Mouse (Mus musculus) ES-Bruce4 (cell line): ENCODE data around the gene Wdr77. TPM values are rescaled to one million over a fixed set of nuclear protein-coding genes. Genes with fewer than 3 reads are reported as not detected.

Source experiments
- H3K27ac ChIP-seq: 2 replicates; pipeline ENCODE4 v1.5.1; 2012; ENCODE audit warnings: low read length, inconsistent platforms; ENCODE audit not compliant: insufficient read depth
- H3K27me3 ChIP-seq: 2 replicates; pipeline ENCODE4 v1.6.1; 2012; ENCODE audit warnings: mild to moderate bottlenecking, low read length, inconsistent platforms; ENCODE audit not compliant: control insufficient read depth, poor library complexity, insufficient read depth, severe bottlenecking
- H3K36me3 ChIP-seq: 2 replicates; pipeline ENCODE4 v1.6.1; 2012; ENCODE audit warnings: inconsistent platforms, mild to moderate bottlenecking, low read length, moderate library complexity; ENCODE audit not compliant: control insufficient read depth, poor library complexity, insufficient read depth, severe bottlenecking
- H3K4me1 ChIP-seq: one replicate; pipeline ENCODE4 v1.8.1; 2011; ENCODE audit warnings: low read length; ENCODE audit not compliant: control insufficient read depth, insufficient read depth
- H3K4me3 ChIP-seq: 2 replicates; pipeline ENCODE4 v1.5.1; 2011; ENCODE audit warnings: low read depth, mild to moderate bottlenecking, low read length
- H3K9ac ChIP-seq: 2 replicates; pipeline ENCODE4 v1.6.1; 2012; ENCODE audit warnings: low read depth, mild to moderate bottlenecking, inconsistent platforms; ENCODE audit not compliant: poor library complexity, severe bottlenecking
- H3K9me3 ChIP-seq: replicated peaks from 2 replicates; pipeline ENCODE4 v1.6.1; 2012; ENCODE audit warnings: mild to moderate bottlenecking, low read length, inconsistent platforms; ENCODE audit not compliant: control insufficient read depth, poor library complexity, insufficient read depth, severe bottlenecking
- CTCF ChIP-seq: IDR thresholded peaks from one replicate; pipeline ENCODE4 v1.8.1; 2011; ENCODE audit warnings: low read depth, low read length
- EP300 ChIP-seq: IDR thresholded peaks from 2 replicates; pipeline ENCODE4 v1.6.1; 2011; ENCODE audit warnings: low read depth, low read length; ENCODE audit not compliant: insufficient read depth
- POLR2A ChIP-seq: IDR thresholded peaks from one replicate; pipeline ENCODE4 v1.8.1; 2011; ENCODE audit warnings: low read length; ENCODE audit not compliant: insufficient read depth
- polyA plus RNA-seq: library from polyadenylated mRNA; stranded (reverse); fragments of >200 nt; gene quantifications from 2 replicates; pipeline ENCODE4 v1.2.4, GENCODE M21; 2011; ENCODE audit warnings: low read depth; ENCODE audit not compliant: missing spikeins, insufficient read depth, insufficient read length

Wdr77 gene
- polyA plus RNA-seq, 1 experiment: 144 TPM

- Histone ChIP-seq H3K27me3 (no peaks in the 10 kb centered on the region), H3K36me3 (no peaks in the 10 kb centered on the region), H3K27ac (no peak overlapping the region), H3K9ac (no peak overlapping the region), H3K4me3 (no peak overlapping the region), H3K9me3 (no peaks in the 10 kb centered on the region), H3K4me1 (no peaks in the 10 kb centered on the region)
- no peak for TF ChIP-seq CTCF
- no peak for TF ChIP-seq POLR2A
- TF ChIP-seq EP300: no peak
Observed at GRCm38 (mm10) chr3:105935033-105935432, 24.1 kb upstream of the Wdr77 start.

DNA sequence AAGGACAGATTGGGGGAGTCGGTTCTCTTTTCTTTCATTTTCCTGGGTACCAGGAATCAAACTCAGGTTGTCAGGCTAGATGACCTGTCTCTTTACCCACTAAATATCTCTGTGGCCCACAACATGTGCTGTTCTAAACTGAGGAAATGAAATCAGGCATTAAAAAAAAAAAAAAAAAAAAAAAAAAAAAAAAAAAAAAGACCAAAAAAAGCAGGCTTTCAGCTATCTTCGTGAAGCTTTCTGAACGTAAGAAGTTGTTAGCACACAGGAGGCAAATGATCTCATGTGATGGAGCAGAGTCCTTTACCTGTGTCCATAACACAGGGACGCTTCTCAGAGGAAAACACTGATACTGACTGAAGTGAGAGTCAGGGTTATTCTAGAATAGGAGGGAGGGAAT, 23.1 kb upstream of the Wdr77 start:
- H3K4me1 ChIP-seq: no peaks in the 10 kb centered on the region
- TF ChIP-seq CTCF (no peak), POLR2A (no peak), EP300 (no peak)

DNA sequence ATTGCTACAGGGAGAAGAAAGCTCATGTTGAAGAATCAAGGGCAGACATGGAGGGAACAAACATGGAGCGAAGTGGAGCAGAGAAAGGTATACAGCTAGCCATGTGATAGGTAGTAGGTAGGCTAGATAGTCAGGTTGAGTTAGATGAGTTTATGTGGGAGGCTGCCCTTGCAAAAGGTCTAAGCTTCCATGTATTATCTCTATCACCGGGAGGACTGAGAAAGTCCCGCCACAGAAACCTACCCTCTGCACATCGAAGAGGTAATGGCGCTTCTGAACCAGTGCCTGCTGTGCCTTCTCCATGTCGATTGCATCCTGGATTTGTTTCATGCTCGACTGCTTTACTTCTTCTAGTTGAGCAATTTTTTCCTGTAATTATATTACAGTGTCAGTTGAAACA, 7.8 kb upstream of the Wdr77 start:
- Histone ChIP-seq H3K27ac (no peak overlapping the region), H3K27me3 (no peaks in the 10 kb centered on the region), H3K36me3 (peaks cover 64% of the 10 kb centered on the region), H3K9ac (no peak overlapping the region), H3K4me1 (no peaks in the 10 kb centered on the region), H3K9me3 (no peaks in the 10 kb centered on the region), H3K4me3 (no peak overlapping the region)
- TF ChIP-seq POLR2A (no peak), CTCF (no peak)

More for the DNA sequence above, 23.1 kb upstream of the Wdr77 start:
- Histone ChIP-seq H3K27me3 (no peaks in the 10 kb centered on the region), H3K36me3 (no peaks in the 10 kb centered on the region), H3K9me3 (no peaks in the 10 kb centered on the region), H3K9ac (no peak overlapping the region), H3K27ac (no peak overlapping the region), H3K4me3 (no peak overlapping the region)

DNA sequence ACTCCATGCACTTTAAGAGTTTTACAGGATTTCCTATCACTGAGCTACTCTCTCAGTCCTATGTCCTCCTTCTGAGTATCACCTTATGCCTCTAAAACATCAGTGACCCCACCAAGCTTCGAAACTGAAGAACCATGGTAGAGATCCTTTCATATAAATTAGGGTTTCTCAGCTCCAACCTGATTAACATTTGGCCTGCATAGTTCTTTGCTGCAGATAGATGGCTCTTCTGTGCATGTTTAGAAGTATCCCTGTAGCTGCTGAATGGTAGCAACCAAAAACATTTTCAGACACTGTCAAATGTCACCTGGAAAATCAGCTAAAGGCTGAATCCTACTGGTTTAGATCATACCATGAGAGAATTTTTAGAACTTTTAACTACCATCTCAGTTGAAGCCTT, 1.9 kb upstream of the Wdr77 start:
- Histone ChIP-seq H3K4me3 (no peak overlapping the region), H3K9ac (peak overlapping the region; percentile 88; the same call in 1 of the 2 replicates), H3K36me3 (peaks cover 48% of the 10 kb centered on the region)

GRCm38 (mm10) chr3:105958204-105958603, 965 bp upstream of the Wdr77 start:
- Histone ChIP-seq H3K9me3 (no peaks in the 10 kb centered on the region), H3K4me1 (no peaks in the 10 kb centered on the region), H3K27me3 (no peaks in the 10 kb centered on the region), H3K4me3 (peak overlapping the region; percentile 89), H3K36me3 (peaks cover 51% of the 10 kb centered on the region), H3K27ac (no peak overlapping the region), H3K9ac (peak overlapping the region; percentile 88)
- TF ChIP-seq EP300 (no peak), CTCF (no peak), POLR2A (no peak)

More for the DNA sequence above, 1.9 kb upstream of the Wdr77 start:
- no peak for TF ChIP-seq POLR2A
- TF ChIP-seq EP300: no peak
- TF ChIP-seq CTCF: no peak
- Histone ChIP-seq H3K27ac (no peak overlapping the region), H3K9me3 (no peaks in the 10 kb centered on the region), H3K4me1 (no peaks in the 10 kb centered on the region), H3K27me3 (no peaks in the 10 kb centered on the region)

DNA sequence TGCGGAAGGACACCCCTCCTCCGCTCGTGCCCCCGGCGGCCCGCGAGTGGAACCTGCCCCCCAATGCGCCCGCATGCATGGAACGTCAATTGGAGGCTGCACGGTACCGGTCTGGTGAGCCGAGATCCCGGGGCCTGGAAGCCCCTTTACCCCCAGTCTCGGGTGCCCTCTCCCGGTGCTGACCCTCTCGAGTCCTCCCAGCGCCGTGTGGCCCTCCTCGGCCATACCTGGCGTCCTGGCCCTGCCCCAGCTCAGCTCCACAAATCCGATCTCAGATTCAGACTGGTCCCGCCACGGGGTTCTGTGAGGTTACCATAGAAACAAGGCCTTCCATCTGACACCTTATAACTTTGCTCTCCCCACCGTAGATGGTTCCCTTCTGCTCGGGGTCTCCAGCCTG, 416 bp downstream of the Wdr77 start:
- no peaks in the 10 kb centered on the region for H3K4me1 ChIP-seq
- no peaks in the 10 kb centered on the region for H3K27me3 ChIP-seq
- H3K9ac ChIP-seq: peak overlapping the region; percentile 92
- H3K36me3 ChIP-seq: peaks cover 56% of the 10 kb centered on the region
- no peaks in the 10 kb centered on the region for H3K9me3 ChIP-seq
- H3K27ac ChIP-seq: no peak overlapping the region
- TF ChIP-seq EP300 (no peak), CTCF (no peak), POLR2A (no peak)
- H3K4me3 ChIP-seq: peak overlapping the region; percentile 89
